Mouse (Mus musculus) stomach, adult 2 months (tissue): ENCODE data around the gene Htatsf1. TPM values are rescaled to one million over a fixed set of nuclear protein-coding genes. Genes with fewer than 3 reads are reported as not detected.

Experiments used
- polyA plus RNA-seq: library from polyadenylated mRNA; depleted of rRNA; stranded (reverse); fragments of >200 nt; gene quantifications from 2 replicates; pipeline ENCODE4 v1.2.3, GENCODE M21; 2012; rRNA removed

The Htatsf1 gene
- 8.5 and 12.8 TPM in 2 replicates for polyA plus RNA-seq

DNA sequence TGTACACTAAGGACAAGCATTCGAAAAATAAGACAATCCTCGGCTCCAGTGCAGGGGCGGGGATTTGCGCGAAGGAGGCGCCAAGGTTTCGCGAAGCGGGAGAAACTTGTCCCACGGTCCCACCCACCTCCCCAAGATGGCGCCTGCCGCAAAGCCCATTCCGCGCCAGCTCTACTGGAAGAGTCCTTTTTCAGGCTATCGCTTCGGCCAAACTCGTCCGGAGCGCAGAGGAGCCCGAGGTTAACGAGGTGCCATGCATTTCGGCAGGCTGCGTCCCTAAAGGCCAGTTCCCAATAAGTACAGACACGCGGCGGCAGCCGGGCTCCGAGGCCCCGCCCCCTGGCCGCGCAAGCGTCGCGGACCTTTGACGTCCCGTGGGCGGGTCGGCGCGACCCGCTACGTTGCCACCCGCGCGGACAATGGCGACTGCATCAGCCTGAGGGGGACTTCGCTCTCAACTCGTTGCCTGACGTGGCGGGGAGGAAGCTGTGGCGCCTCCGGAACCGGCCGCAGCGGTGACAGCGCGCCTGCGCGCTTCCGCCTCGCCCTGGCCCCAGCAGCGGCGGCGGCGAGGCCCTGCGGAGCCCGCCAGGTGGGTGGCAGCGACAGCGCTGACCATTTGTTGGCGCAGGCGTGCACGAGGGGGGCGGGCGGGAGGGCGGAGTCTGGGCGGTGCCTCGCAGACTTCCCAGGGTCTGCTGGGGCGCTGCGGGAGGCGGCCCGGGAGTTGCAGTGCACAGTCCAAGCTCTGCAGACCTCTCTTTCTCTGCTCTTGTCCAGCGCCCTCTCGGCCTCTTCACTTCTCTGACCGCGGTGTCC lies at the start of gene Htatsf1:
TSS of gene Htatsf1 (plus strand) at position 410 of the 819 bp plus-strand sequence.

GRCm38 (mm10) chrX:57042774-57043173 lies 10.6 kb upstream of the Htatsf1 start, which contains the start of gene Brs3:
Gene Brs3, plus strand, starts transcription at chrX:57043074.

DNA sequence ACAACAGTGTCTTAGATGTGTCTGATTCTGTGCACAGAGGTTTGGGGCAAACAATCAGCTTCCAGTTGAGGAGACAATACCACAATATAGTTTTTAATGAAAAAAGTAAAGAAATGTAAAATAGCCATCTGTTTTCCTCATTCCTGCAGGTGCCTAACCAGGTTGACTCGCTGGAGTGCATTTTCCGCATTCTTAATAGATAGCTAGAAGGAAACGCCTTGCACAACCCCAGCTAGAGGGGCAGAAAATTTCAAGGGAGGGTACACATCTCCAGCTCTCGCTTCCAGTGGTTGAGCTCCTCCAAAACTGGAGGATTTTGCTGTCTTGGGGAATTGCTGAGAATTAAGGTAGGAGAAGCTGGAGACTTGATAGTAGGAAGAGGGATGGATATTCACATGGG lies 34.4 kb downstream of the Htatsf1 start, which contains the start of gene Vgll1:
TSS of gene Vgll1 (plus strand) at position 301 of the 400 bp plus-strand sequence.

Other genes with a start within 250 kb of the Htatsf1 start
- gene Map7d3, start 231.3 kb upstream of the Htatsf1 start, polyA plus RNA-seq, result not detected in 2 replicates
- not detected in 2 replicates for gene Adgrg4, start 183.4 kb upstream of the Htatsf1 start, polyA plus RNA-seq
- not detected in 2 replicates for gene Brs3, start 10.5 kb upstream of the Htatsf1 start, polyA plus RNA-seq
- not detected in 2 replicates for gene Vgll1, start 34.5 kb downstream of the Htatsf1 start, polyA plus RNA-seq
- gene Cd40lg, start 158.6 kb downstream of the Htatsf1 start, polyA plus RNA-seq, result not detected in 2 replicates